Mouse (Mus musculus) adrenal gland, postnatal 10 days (tissue): ENCODE data around the gene Cfap45. TPM values are rescaled to one million over a fixed set of nuclear protein-coding genes. Genes with fewer than 3 reads are reported as not detected.

Experiments used
- DNase-seq: peaks from one replicate; pipeline ENCODE4 v3.0.0; 2021; ENCODE audit warnings: mixed read lengths
- total RNA-seq, 2 experiments: library from RNA; stranded (reverse); gene quantifications; 2 replicates each; pipeline ENCODE4 v1.2.3; 2021

Cfap45 gene
- total RNA-seq, 2 experiments from 2014 or later: 0.96 to 2.6 TPM

DNA sequence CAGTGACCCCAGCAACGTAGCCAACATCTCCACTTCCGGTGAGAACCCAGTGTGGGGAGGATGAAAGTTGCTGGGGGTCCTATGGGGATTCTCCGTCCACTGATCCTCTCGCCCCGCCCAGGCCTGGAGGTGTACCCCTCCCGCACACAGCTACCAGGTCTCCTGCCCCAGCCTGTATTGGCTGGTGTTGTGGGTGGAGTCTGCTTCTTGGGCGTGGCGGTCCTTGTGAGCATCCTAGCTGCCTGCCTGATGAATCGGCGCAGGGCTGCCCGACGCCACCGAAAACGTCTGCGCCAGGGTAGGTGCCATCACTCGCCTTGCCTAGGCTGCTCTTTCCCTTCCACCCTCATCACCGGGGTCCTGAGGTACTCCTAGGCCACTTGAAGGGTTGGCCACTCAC lies 24.6 kb upstream of the Cfap45 start:
- DNase-seq: no peak

DNA sequence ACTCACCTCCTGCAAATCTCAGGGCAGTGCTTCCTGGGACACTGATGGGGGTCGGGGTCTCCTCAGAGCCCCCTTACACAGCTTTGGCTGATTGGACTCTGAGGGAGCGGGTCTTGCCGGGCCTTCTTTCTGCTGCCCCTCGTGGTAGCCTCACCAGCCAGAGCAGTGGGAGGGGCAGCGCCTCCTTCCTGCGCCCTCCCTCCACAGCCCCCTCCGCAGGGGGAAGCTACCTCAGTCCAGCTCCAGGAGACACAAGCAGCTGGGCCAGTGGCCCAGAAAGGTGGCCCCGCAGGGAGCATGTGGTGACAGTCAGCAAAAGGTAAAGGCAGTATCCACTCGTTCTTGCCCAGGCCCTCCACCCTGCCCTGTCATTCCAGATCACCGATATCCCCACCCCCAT lies 23.2 kb upstream of the Cfap45 start:
- DNase-seq: no peak

DNA sequence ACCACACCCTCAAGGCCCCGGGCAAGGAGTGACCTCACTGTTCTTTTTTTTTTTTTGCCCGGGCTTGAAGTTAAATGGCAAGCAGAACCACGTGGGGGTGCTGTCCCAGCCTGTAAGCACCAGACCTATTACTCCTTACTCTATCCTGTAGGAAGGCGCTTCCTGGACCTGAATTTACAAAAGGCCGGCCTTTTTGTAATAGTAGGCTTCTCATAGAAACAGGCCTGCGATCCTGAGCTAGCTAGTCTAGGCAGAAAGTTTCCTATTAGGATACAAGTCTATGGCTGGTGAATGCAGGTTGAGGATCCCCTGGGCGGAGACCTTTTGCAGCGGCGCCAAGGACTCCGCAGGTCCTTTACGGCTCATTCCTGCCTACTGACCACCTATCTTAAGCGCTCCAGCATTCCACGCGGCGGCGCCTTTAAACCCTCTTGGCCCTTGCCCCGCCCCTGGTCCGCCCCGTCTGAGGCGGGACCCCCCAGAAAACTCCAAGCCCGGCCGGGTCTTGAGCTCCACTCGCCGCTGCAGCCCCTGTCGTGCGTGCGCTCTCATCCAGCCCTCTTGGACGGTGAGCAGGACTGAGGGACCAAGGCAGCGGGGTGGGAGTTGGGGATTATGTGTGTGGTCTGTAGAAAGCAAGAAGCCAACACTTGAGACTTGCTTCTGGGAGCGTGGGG lies 20.7 kb upstream of the Cfap45 start, which contains the start of gene Tagln2:
Tagln2 (plus strand) TSS at position 283 of the 677 bp plus-strand sequence.
- peak; percentile 90 for DNase-seq

DNA sequence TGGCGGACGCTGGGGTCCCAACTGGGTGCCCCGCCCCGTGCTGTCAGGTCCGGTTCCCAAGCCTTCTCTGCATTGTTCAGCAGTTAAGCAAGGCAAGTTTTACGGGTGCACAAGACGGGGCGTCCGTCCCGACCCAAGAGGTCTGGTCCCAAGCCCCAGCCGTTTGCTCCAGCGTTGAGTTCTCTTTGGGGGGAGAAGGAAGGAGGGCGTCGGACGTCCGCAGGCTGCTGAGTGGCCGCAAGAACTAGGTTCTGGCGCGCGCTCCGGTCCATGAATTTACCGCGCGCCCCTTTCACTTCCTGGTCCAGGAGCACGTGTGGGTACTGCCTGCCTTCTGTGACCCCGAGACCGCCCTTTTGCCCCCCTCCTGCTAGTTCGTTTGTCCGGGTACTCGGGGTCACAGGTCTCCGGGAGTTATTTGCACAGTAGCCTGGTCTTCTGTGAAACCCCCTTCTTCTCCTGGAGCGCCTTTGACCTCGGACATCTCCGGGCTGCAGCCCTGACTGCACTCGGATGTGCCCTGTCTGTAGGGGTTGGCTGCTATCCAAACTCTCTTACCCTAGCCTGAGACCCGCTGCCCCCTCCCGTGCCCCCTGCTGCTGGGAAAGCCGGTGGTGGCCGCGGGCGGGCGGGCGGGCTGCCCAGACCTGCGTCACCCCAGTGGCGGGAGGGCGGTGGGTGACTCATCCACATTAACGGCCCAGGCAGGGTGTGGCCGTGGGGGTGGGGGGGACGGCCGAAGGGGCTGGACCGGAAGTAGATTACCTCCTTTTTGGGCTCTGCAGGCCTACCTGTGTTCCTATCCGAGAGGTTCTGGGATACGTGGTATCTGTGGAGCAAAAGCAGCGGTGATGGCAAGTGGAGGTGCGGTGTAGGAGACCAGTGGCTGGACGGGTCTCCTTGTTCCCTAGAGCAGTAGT lies 19.9 kb upstream of the Cfap45 start:
- DNase-seq: peak; percentile 85

DNA sequence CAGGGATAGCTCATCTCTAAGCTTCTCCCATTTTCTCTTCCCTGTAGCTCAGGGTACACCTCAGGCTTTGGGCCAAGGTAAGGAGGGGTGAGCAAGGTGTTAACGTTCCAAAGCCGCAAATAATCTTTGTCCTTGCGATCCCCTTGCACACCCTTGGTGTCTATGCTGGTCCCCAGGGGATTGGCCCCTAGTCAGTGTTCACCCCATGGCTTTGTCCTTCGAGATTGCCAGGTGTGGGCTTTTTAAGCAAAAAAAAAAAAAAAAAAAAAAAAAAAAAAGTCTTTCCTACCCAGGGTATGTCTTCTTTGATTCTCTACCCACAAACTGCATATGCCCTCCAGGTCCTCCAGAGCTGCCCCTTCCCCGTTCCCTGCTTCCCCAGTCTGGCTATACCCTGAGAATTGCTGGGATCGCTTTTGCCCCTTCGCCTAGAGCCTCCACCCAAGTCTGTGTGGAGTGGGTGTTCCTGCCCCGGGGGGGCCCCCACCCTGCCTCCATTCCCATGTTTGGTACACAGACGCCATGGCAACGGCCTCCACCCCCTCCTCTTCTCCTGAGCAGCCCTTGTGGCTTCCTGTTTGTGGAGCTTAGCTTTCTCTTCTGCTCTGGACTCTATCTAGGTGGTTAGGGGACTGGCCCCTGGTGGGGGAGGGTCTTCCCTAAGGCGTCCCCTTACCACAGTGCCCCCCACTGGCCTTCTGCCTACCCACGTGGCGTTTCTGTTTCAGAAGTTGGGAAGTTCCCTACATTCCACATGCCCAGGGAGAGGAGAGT lies 19.0 kb upstream of the Cfap45 start:
- peak; percentile 68 for DNase-seq

DNA sequence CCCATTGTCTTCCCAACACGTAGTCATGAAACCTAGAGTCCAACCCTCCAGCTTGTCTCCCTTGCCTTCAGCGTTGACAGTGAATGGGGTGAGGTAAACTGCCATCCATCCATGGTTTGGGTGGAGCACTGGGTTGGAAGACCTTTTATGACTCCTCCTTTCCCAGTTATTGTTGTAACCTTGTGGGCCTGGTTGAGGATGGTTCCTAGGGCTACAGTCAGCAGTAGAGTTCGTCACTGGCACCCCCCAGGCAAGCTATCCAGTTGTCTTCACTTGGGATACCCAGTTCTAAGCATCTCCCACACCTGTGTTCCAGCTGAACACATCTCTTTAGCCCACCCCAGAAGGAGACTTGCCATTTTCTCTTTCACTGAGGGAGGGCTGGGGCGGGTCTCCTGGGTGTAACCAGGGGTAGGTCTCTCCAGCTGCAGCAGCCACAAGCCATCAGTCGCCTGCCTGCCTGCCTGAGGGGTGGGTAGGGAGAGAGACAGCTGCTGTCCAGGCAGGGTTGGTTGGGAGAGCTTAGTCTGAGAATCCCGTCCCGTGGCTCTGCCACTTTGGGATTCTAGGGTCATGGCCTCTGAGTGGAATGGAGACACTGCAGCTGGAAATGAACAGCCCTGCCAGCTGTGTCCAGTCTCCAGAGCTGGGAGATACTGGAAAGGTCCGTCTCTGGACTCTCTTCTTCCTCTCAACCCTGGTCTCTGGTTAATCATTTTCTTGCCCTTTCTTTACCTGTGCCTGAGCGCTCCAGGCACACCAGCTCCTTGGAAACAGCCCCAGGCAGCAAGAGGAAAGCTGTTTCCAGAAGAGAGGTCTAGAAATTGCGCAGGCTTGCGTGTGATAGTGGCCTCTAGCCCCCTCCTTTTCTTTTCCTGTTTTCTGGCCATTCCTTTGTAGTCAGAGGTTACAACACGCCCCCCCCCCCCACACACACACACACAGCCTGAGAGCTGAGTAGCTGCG lies 18.2 kb upstream of the Cfap45 start:
- no peak for DNase-seq

DNA sequence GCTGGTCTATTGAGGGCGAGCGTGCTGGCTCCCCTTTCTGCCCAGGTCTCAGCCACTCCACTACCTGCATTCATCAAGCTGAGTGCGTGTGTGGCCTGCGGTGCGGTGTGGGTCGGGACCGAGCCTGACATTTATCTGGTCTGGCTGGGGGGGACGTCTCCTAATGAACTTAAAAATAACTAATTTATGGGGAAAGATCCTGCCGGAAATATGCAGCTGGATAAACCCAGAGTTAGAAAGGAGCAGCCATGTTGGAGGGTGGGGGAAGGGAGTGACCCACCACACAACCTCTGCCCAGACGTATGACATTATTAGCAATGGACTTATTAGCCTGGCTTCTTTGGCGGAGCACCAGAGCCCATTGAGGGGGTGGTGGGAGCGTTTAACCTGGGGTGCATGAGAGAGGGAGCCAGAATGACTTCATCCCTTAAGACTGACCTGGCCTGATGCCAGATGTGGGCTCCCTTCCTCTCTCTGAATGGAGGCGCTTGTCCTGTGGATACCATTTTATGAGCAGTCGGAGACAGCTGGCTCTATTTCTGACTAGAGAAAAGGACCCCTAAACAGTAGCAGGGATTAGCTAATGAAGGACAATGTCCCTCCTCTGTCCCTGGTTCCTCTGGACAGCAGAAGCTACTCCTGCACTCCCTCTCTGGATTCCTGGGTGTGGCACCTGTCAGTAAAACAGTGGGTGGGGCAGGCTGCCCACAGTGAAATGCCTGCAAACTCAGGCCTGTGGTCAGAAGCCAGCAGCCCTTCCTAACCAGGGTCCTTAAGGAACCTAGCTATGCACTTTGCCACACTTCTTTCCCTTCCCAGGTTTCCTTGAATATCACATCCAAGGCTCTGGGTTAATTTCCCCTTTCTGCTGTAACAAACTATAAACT lies 17.2 kb upstream of the Cfap45 start:
- DNase-seq: peak; percentile 50

DNA sequence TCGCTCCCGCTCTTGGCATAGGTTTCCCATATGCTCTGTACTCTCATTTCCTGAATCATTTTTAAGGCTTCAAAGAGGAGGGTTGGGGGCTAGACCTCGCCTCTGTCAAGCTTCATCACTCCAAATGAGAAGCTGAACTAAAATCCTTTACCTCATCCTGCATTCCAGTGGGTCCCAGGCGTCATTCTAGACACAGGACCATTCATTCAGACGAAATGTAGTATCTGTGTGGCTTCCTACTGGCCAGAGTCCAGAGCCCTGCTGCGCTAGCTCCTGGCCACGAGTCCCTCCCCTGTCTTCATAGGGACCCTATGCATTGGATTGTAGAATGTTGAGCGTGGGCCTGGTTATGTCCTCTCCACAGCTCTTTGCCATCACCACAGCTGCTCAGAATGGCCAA lies 15.8 kb upstream of the Cfap45 start:
- no peak for DNase-seq

DNA sequence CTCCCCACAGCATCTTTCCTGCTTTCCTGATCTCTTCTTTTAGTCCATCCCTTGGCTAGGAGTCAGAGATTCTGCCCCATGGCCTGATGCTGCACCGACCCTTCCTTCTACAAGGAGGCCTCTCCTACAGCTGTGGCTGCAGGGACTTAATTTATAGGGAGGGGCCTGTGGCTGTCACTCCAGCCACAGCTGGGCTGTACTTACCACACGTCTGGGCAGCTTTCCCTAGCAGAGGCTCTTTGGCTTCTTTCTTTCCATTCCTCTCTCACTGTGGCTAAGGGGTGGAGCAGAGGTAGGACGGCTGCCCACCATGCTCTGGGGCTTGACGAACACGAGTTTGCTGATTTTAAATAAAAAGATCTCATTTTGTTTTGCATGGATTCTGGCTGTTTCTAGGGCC lies 13.6 kb upstream of the Cfap45 start:
- no peak for DNase-seq

DNA sequence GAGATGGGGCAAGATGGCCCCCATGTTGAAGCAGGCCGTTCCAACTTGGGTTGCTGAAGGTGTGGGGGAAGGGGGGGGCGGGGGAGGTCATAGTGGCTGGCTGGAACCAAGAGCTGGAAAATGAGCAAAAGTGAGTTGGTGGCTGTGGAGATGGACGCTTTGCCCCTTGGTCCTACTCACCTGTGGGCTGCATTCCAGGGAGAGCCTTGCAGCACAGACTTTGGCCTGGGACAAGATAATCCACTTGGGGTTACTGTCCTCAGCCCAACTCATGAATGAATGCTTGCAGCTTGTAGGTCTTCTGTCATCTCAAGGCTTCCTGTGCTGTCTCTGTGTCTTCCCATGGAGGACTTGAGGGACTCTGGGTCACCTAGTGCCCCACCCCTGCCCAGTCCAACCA lies 12.9 kb upstream of the Cfap45 start:
- DNase-seq: no peak

DNA sequence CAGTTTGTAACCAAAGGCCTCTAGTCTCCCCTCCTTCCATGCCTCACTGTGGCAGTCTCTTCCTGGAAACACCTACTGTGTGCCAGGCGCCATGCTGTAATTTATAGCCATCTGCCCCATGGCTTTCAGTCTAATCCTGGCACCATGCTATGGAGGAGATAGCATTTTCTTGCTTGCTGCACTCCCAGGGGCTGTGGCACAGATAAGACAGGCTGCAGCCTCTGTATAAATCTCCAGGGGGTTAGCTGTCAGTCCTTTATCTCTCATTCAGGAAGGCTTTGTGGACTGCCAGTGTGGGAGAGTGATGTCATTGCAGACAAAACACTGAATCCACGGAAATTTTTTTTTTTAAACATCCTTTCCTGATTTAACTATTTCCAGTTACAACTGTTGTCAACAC lies 12.4 kb upstream of the Cfap45 start:
- DNase-seq: no peak

DNA sequence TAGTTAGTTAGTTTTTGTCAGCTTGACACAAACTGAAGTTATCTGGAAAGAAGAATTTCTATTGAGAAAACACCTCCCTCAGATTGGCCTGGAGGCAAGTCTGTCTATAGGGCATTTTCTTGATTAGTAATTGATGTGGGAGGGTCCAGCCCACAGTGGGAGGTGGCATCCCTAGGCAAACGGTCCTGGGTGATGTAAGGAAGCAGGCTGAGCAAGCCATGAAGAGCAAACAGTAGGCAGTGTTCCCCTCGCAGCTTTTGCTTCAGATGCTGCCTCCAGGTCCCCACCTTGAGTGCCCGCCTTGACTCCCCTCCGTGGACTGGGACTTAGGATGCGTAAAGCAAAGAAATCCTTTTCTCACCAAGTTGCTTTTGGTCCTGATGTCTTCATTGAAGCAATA lies 11.4 kb upstream of the Cfap45 start:
- no peak for DNase-seq

DNA sequence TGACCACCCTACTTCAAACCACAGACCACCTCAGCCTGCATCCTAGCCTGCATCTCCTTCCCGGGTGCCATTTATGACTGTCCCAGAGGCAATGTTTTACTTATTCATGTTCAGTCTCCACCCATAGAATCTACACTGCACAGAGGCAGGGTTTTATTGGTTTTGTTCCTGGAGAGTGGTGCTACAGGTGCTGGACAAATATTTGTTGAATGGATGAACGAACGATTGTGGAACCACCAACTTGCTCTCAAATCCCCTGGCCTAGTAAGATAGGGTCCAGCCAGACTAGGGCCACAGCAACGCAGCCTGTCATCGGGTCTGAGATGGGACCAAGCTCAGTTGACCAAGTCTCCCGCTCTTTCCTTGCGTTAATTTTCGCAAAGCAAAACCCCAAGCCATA lies 10.6 kb upstream of the Cfap45 start:
- DNase-seq: no peak

DNA sequence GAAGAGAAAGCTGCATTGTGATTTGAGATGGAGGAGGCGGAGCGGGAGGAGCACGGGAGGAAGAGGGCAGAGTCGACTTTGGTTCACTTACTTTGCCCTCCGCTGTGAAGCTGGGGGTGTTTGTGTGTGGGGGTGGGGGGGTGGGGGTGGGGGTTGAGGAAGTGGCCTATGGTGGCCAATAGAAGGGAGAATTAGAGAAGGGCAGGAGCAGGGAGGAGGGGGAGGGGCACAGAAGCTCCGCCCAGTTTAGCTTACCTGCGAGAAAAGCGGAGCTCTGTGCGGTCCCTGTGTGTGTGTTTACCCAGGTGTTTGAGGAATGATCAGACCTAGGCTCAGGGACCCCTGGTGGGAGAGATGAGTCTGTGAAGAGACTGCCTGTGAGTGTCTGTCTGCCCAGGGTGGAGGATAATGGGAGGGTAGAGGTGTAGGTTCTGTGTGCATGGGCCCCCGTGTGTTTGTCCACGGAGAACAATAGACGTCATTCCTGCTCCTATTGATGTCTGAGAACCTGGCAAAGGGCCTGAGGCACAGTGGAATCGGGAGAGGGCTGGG lies 10.1 kb upstream of the Cfap45 start:
- DNase-seq: no peak

DNA sequence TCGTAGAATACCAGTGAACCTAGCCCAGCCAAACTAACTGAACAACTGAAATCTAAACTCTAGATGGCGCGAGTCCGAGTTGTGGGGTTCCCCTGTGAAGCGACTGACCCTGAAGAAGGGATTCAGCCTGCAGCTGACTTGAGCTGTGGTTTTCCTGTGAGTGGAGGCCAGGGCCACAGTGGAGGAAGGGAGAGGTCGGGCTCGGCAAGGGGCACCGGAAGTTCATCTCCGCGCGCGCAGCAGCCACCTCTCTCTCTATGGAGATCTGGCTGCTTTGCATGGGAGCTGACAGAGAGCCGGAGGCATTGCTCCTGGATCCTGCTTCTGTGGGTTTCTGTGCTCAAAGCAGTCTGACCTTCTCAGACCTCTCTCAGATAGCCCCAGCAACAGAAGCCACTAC lies 7.6 kb upstream of the Cfap45 start:
- DNase-seq: peak; percentile 71

DNA sequence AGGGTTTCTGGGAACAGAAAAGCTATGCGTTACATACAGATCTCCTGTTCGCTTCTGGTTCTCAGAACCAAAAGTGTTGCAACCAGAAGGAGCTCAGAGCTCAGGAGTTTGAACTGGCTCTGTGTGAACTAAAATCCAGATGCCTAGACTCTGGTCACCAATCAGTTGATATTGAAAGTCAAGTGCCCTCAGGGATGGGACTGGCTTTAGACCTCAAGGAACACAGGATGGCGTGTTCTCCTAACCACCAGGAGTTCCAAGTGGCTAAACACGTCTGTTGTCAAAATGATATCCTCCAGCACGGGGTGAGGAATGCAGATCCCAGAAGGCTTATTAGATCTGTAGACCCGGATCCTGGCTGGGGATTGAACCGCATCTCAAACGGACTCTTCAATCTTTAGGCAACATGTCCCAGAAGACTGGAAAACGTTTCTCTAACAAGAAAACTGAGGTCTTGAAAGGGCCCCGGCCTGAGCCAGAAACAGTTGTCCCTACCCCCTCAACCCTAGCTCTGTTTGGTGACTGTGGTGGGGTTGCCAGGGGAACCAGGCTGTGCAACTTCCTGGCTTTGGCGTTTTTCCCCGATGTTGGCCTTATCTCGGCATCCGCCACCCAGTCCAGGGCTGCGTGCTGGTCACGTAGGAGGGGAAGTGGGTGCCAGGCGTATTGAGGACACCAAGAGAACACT lies 6.9 kb upstream of the Cfap45 start:
- DNase-seq: peak; percentile 47

DNA sequence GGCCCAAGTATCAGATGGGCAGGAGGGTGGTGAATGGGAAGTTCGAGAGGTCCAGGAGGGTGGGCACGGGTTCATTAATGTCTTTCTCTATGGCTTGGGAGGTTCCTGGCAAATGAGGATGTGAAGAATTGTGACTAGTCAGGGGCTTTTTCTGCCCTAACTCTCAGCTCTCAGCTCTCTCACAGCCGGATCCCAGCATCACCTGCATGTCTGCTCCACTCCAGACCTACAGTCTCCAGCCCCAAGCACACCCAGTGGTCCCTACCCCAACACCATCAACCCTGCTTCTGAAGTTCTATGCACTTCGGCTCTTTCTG lies 6.4 kb upstream of the Cfap45 start:
- DNase-seq: no peak

DNA sequence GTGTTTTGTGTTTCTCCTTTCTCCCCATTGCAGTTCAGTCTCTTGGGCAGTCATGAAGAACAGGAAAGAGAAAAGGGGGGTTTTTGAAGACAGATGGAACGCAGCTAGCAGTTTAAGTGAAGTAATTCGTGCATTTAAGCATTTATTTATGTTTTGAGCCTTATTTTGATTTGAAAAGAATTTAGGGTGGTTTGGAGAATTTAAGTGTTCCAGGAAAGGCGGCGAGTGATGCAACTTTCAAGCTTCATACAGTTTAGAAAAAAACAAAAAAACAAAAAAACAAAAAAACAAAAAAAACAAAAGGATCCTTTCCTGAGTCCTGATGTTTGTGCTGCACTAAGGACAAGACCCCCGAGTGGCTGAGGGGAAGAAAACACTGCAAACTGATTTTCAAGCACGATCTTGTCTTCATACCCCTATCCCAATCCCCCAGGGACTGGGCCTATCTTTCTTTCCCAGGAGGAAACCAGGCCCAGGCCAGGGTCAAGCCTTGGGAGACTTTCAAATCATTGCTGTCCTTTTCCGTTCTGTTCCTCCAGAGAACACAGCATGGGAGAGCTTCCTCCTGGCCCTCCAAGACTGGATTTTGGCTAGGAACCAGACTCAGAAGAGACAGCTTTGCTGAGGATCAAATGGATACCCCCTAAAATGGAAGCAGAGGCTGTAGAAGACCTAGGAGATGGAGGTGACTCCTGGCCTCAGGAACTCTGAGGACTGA lies 5.9 kb upstream of the Cfap45 start:
- no peak for DNase-seq

DNA sequence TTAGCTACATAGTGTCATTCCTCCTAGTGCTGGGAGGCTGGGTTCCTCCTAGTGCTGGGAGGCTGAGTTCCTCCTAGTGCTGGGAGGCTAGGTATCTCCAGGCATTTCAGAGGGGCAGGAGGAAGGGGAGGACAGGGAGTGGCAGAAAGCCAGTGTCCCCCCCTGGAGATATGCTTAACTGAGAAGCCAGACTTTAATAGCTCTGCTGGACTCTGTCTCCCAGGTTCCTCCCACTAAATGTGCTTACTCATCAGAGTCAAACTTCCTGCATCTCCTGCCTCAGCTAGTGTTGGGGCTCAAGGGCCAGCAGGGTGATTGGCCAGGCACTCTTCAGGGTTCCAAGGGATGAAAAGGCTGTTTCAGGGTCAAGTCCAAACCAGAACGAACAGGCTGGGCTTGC lies 5.2 kb upstream of the Cfap45 start:
- no peak for DNase-seq
